Mouse (Mus musculus) heart, embryonic 12.5 days (tissue): ENCODE data around the gene Bclaf1. TPM values are rescaled to one million over a fixed set of nuclear protein-coding genes. Genes with fewer than 3 reads are reported as not detected.

ENCODE experiments used
- ATAC-seq: fragments of 200-750 bp; cut with Nextera tagmentation; 2 replicates; pipeline ENCODE4 v1.8.0; 2017; ENCODE audit warnings: moderate TSS enrichment, moderate library complexity; ENCODE audit not compliant: insufficient number of reproducible peaks, low FRiP score
- H3K27ac ChIP-seq: fragments of 300-500 bp; sonication (generic); 2 replicates; pipeline ENCODE4 v1.5.1; 2016; ENCODE audit warnings: mild to moderate bottlenecking, moderate library complexity; ENCODE audit not compliant: poor library complexity, severe bottlenecking
- H3K27me3 ChIP-seq: fragments of 300-500 bp; sonication (generic); replicated peaks from 2 replicates; pipeline ENCODE4 v1.6.1; 2016; ENCODE audit warnings: mild to moderate bottlenecking, moderate library complexity
- H3K36me3 ChIP-seq: fragments of 300-500 bp; sonication (generic); 2 replicates; pipeline ENCODE4 v1.6.1; 2016; ENCODE audit warnings: mild to moderate bottlenecking, moderate library complexity
- H3K4me1 ChIP-seq: fragments of 300-500 bp; sonication (generic); replicated peaks from 2 replicates; pipeline ENCODE4 v1.6.1; 2016; ENCODE audit warnings: mild to moderate bottlenecking
- H3K4me2 ChIP-seq: fragments of 300-500 bp; sonication (generic); 2 replicates; pipeline ENCODE4 v1.6.1; 2016; ENCODE audit warnings: mild to moderate bottlenecking, moderate library complexity
- H3K4me3 ChIP-seq: fragments of 300-500 bp; sonication (generic); 2 replicates; pipeline ENCODE4 v1.5.1; 2016; ENCODE audit warnings: mild to moderate bottlenecking
- H3K9ac ChIP-seq: fragments of 300-500 bp; sonication (generic); 2 replicates; pipeline ENCODE4 v1.6.1; 2016; ENCODE audit warnings: mild to moderate bottlenecking, moderate library complexity
- H3K9me3 ChIP-seq: fragments of 300-500 bp; sonication (generic); replicated peaks from 2 replicates; pipeline ENCODE4 v1.6.1; 2016; ENCODE audit warnings: mild to moderate bottlenecking, moderate library complexity
- WGBS: fragments of 180-500 bp; shearing (Covaris S2); methylation state at CpG from one replicate; pipeline ENCODE4 v1.1.7; 2016; 5-methylcytosine and 5-hydroxymethylcytosine counted together
- polyA plus RNA-seq: library from polyadenylated mRNA; unstranded; fragments of >200 nt; fragmentation: Nextera tagmentation; extraction: Ambion mirVana; gene quantifications from 2 replicates; pipeline ENCODE4 v1.2.1, GENCODE M21; 2016

The Bclaf1 gene
- polyA plus RNA-seq = 94.4 and 98.8 TPM in 2 replicates

DNA sequence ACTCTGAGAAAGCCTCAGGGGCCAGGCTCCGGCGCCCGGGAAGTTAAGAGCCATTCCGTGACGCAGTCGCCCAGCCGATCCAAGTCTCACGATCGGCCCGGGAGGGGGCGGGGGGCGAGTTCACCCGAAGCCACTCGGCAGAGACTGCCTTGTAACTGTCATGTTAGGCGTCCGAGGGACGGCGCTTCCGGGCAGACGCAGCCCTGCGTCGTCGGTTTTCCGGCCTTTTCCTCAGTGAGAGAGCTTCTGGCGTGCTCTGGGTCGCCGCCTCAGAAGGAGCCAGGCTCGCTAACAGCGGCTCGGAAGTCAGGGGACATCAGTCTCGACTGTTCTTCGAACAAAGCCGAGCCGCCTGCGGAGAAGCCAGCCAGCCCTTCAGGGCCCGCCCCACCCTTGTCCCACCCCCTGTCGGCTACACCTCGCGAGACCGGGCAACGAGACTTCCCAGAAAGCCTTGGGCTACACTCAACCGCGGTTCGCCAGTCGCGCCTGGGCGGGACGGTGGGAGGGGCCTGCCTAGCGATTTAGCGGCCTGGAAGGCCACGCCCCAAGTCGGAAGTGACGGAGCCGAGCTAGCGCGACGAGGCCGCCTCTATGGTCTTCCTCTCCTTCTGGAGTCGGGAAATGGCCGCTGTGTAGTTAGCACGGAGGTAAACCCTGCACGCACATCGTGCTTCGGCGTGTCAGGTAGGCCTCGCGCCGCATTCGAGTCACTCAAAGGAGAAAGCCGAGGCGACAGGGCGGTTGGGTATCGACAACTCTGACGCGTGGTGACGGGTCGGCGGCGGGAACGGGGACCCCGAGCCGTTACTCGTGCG lies at the start of gene Bclaf1:
Bclaf1 (plus strand) TSS at position 552 of the 818 bp plus-strand sequence.
- H3K4me3 ChIP-seq = peak within 1 kb of the TSS; percentile 85
- whole genome bisulfite sequencing = under 1% methylated on average over 84 of the region's 84 CpGs
- peak within 1 kb of the TSS; percentile 77 for H3K4me2 ChIP-seq
- H3K9me3 ChIP-seq = no peaks in the 10 kb centered on the region
- peaks cover 14% of the 10 kb centered on the region for H3K4me1 ChIP-seq
- H3K27me3 ChIP-seq = no peaks in the 10 kb centered on the region
- peak; percentile 99 for ATAC-seq
- 0 out of 2 replicates have a peak, but pooled peaks cover 2% of the 10 kb centered on the region for H3K36me3 ChIP-seq
- peak within 1 kb of the TSS; percentile 93 for H3K9ac ChIP-seq
- H3K27ac ChIP-seq = peak within 1 kb of the TSS; percentile 99

DNA sequence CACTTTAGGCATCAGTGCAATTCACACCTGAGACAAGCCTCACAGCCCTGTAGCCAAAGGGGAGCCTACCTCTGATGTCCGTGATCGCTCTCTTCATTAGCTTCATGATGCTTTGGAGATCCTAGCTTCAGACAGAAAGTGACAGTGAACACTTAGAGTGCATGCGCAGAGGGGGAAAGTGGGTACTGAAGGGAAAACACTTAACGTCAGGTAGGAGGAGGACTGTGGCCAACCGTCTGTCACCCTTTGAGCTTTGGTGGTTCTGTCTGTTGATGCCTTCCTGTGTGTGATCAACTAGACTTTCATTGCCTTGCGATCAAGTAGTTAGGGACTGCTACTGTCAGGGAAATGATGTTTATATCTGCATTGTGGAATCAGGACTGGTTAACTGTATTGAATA lies 49.4 kb upstream of the Bclaf1 start:
- Histone ChIP-seq H3K9ac (no peak overlapping the region), H3K27me3 (no peaks in the 10 kb centered on the region), H3K9me3 (no peaks in the 10 kb centered on the region), H3K36me3 (no peaks in the 10 kb centered on the region), H3K4me3 (no peak overlapping the region), H3K27ac (no peak overlapping the region), H3K4me1 (peaks cover under 1% of the 10 kb centered on the region; the same call in 1 of the 2 replicates), H3K4me2 (no peak overlapping the region)
- 84% methylated on average over 6 of the region's 6 CpGs for WGBS
- no peak for ATAC-seq

DNA sequence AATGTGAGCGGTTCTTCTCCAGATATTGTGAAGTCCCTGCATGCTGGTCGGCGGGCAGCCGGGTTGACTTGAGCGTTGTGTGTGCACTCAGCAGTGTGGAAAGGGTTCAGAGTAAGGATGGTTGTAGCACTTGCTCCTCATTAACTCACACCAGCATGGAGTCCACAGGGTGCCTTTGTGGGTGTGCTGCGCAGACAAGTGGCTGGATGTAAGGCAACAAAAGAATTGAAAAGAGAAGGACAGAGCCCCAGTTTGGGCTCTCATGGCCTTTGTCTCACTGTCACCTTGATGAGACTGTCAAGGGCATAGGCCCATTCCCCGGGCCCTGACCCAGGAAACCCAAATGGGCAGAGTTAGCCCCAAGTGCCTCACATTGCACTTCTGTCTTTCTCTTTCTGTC lies 47.8 kb upstream of the Bclaf1 start:
- no peak overlapping the region for H3K4me3 ChIP-seq
- no peak for ATAC-seq
- no peaks in the 10 kb centered on the region for H3K9me3 ChIP-seq
- no peak overlapping the region for H3K4me2 ChIP-seq
- H3K27me3 ChIP-seq = no peaks in the 10 kb centered on the region
- H3K27ac ChIP-seq = no peak overlapping the region
- H3K4me1 ChIP-seq = no peaks in the 10 kb centered on the region; the same call in 1 of the 2 replicates
- no peak overlapping the region for H3K9ac ChIP-seq
- no peaks in the 10 kb centered on the region for H3K36me3 ChIP-seq
- 89% methylated on average over 7 of the region's 7 CpGs for WGBS

DNA sequence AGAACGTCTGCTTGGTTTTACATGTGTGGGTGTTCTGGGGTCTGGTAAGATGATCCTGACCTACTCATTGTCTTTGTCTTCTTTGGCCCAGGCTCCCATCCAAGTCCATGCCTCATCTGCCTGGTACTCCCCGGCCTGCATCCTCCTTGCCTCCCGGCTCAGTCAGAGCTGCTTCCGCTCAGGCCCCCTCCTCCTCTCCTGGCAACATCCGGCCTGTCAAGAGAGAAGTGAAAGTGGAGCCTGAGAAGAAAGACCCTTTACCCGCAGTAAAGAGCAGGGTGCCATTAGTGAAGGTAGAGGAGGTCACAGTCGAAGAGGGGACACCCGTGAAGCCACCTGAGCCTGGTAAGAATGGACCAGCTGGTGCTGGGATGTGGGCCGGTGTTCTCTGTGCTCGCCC lies 45.2 kb upstream of the Bclaf1 start:
- ATAC-seq = no peak
- no peak overlapping the region for H3K4me3 ChIP-seq
- peaks cover 2% of the 10 kb centered on the region; the same call in 1 of the 2 replicates for H3K36me3 ChIP-seq
- peaks cover 2% of the 10 kb centered on the region; the same call in 1 of the 2 replicates for H3K9me3 ChIP-seq
- H3K9ac ChIP-seq = no peak overlapping the region
- H3K4me1 ChIP-seq = no peaks in the 10 kb centered on the region; the same call in 1 of the 2 replicates
- no peaks in the 10 kb centered on the region for H3K27me3 ChIP-seq
- no peak overlapping the region for H3K27ac ChIP-seq
- no peak overlapping the region for H3K4me2 ChIP-seq
- WGBS = 64% methylated on average over 10 of the region's 10 CpGs

DNA sequence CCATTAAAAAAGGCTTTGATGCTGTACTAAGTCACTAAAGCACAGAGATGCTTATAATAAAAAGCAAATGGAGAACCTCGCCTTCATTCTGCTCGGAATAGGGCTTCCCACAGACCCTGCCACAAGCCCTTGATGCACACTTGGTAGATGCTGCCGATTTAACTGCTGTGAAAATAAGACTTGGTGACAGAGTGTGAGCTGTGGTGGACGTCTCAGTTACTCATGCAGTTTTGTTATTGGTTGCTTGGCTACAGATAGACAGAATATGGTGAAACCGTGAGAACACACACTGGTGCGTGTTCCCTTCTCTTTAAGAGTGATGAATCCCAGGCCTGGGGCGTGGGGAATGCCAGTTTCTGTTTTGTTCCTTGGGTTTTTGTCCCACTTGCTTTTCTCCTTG lies 43.3 kb upstream of the Bclaf1 start:
- 59% methylated on average over 7 of the region's 7 CpGs for whole genome bisulfite sequencing
- Histone ChIP-seq H3K27me3 (0 out of 2 replicates have a peak, but pooled peaks cover 5% of the 10 kb centered on the region), H3K27ac (no peak overlapping the region), H3K4me1 (peaks cover 9% of the 10 kb centered on the region; the same call in 1 of the 2 replicates), H3K36me3 (peaks cover 2% of the 10 kb centered on the region; the same call in 1 of the 2 replicates), H3K9me3 (peaks cover 3% of the 10 kb centered on the region; the same call in 1 of the 2 replicates), H3K4me3 (no peak overlapping the region), H3K9ac (no peak overlapping the region), H3K4me2 (no peak overlapping the region)
- no peak for ATAC-seq

DNA sequence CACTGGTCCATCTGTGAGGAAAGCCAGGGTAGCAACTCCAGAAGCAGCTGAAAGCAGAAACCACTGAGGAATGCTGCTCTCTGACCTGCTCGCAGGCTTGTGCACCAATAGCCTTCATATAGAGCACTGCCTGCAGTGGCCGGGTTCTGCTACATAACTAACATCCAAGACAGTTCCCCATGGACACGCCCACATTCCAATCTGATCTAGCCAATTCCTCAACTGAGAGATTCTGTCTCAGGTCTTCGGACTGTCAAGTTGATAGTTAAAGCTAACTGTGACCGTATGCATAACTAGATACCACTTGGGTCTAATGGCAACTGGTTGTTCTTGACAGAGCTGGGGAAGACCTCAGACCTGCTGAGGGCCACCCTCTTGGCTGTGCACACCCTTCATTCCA lies 39.9 kb upstream of the Bclaf1 start:
- no peak for ATAC-seq
- Histone ChIP-seq H3K9ac (no peak overlapping the region), H3K27me3 (0 out of 2 replicates have a peak, but pooled peaks cover 5% of the 10 kb centered on the region), H3K27ac (no peak overlapping the region), H3K36me3 (peaks cover 2% of the 10 kb centered on the region; the same call in 1 of the 2 replicates), H3K9me3 (peaks cover 3% of the 10 kb centered on the region; the same call in 1 of the 2 replicates), H3K4me3 (no peak overlapping the region), H3K4me1 (peaks cover 17% of the 10 kb centered on the region), H3K4me2 (no peak overlapping the region)
- 87% methylated on average over 5 of the region's 5 CpGs for WGBS

DNA sequence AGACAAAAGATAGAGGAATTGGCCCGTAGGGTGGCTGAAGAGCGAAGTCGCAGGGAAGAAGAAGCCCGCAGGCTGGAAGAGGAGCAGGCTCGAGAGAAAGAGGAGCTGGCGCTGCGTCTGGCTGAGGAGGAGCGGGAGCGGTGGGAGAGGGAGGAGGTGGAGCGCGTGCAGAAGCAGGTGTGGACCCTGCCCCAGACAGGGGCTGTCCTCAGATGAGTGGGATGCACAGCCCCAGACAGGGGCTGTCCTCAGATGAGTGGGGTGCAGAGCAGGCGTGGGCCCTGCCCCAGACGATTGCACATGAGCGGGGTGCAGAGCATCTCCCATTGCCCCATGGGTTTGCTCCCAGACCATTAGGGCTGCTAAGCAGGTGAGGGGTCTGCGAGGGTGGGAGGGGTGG lies 39.0 kb upstream of the Bclaf1 start:
- Histone ChIP-seq H3K27ac (no peak overlapping the region), H3K27me3 (0 out of 2 replicates have a peak, but pooled peaks cover 5% of the 10 kb centered on the region), H3K9ac (no peak overlapping the region), H3K36me3 (peaks cover 4% of the 10 kb centered on the region; the same call in 1 of the 2 replicates), H3K9me3 (peaks cover 3% of the 10 kb centered on the region; the same call in 1 of the 2 replicates), H3K4me2 (no peak overlapping the region), H3K4me3 (no peak overlapping the region), H3K4me1 (peaks cover 17% of the 10 kb centered on the region)
- ATAC-seq = peak; percentile 43; the same call in 1 of the 2 replicates
- 60% methylated on average over 15 of the region's 15 CpGs for WGBS

DNA sequence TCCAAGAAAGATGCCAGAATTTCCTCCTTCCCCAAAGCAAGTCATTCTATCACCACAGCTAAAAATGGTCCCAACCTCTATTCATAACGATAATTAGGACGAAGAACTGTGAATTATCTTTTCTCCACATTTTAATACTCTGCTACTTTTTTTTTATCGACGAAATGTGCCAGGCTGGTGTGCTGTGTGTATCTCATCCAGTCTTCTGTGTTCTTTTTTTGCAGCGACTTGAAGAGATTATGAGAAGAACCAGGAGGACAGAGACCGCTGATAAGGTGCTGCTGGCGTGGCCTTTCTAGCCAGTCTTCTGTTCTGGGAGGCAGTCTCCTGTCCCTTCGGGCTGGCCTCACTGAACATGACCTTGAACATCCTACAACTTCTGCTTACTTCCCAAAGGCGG lies 38.2 kb upstream of the Bclaf1 start:
- Histone ChIP-seq H3K4me3 (no peak overlapping the region), H3K27ac (no peak overlapping the region; the same call in 1 of the 2 replicates), H3K27me3 (0 out of 2 replicates have a peak, but pooled peaks cover 5% of the 10 kb centered on the region), H3K36me3 (peaks cover 6% of the 10 kb centered on the region; the same call in 1 of the 2 replicates), H3K4me1 (peaks cover 17% of the 10 kb centered on the region), H3K4me2 (no peak overlapping the region), H3K9me3 (peaks cover 3% of the 10 kb centered on the region; the same call in 1 of the 2 replicates), H3K9ac (no peak overlapping the region)
- no peak for ATAC-seq
- 47% methylated on average over 9 of the region's 9 CpGs for WGBS

DNA sequence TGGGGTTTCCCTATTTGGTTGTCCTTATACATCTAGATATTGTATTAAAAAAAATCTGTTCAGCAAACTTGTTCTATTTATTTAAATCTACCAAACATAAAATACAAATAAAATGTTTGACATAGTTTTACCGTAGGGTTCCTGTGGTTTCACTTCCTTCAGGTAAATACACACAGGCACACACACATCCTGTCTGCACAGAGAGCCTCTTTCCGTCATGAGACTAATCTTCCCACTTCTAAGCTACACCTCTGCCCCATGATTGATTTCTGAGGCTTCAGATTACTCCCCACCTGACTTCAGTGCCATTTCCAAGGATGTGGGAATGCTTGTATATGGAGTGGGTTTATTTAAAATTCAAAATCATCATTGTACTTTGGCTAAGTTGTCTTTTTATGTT lies 30.8 kb upstream of the Bclaf1 start:
- H3K9me3 ChIP-seq = no peaks in the 10 kb centered on the region
- no peak overlapping the region for H3K4me2 ChIP-seq
- WGBS = 59% methylated on average over 2 of the region's 2 CpGs
- 0 out of 2 replicates have a peak, but pooled peaks cover 4% of the 10 kb centered on the region for H3K36me3 ChIP-seq
- H3K4me3 ChIP-seq = no peak overlapping the region
- ATAC-seq = no peak
- H3K27me3 ChIP-seq = no peaks in the 10 kb centered on the region
- H3K9ac ChIP-seq = no peak overlapping the region
- H3K27ac ChIP-seq = no peak overlapping the region
- peaks cover 23% of the 10 kb centered on the region for H3K4me1 ChIP-seq

DNA sequence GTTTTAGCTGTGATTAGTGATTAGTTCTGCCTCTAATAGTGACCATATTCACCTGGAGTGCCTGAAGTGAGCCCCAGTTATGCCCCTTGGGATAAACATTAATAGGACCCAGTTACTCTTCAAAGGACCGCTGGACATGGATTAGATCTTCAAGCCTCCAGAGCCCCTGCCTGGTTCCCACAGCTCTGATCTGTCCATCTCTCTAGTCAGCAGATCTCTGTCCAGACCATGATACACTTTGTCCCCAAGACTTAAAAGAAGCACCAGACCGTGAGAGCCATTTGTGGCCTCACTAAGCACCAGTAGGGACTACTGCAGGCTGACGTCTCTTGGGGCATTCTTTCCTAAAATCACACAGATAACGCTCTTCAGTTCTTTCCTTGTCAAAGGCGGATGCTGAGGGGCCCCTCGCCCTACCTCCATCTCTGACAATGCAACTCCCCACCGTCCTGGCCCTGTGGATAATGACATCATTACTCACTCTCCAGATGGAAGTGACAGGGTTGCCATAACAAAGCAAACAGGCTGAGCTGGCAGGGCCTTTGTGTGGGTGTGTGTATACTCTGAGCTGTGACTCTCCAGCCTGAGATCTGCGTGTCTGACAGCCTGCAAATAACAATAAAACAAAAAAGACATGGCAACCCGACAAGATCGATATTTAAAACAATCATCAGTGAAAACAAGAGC lies 26.8 kb upstream of the Bclaf1 start:
- peak; percentile 82 for ATAC-seq
- Histone ChIP-seq H3K9me3 (no peaks in the 10 kb centered on the region), H3K27me3 (no peaks in the 10 kb centered on the region), H3K4me1 (peaks cover 32% of the 10 kb centered on the region), H3K27ac (peak overlapping the region; percentile 55), H3K4me2 (peak overlapping the region; percentile 27), H3K36me3 (no peaks in the 10 kb centered on the region), H3K4me3 (no peak overlapping the region), H3K9ac (no peak overlapping the region)
- WGBS = 18% methylated on average over 10 of the region's 10 CpGs
